Mouse (Mus musculus) embryonic facial prominence, embryonic 14.5 days (tissue): ENCODE measurements at regions not wholly inside any gene's neighbourhood (a gene's known extent, or its start where the extent isn't known, plus 50 kb on each side); places are given as distances from the start of the nearest gene placed in this dataset.
A peak's percentile ranks its signal among the peaks of the same experiment; 100 is the strongest.

Source experiments
- ATAC-seq: fragments of 200-750 bp; cut with Nextera tagmentation; 2 replicates; pipeline ENCODE4 v1.8.0; 2017; ENCODE audit warnings: low read depth, moderate number of reproducible peaks, moderate TSS enrichment
- DNase-seq: peaks from one replicate; pipeline ENCODE4 v3.0.0-alpha.2; 2015; ENCODE audit warnings: low spot score
- H3K27ac ChIP-seq: fragments of 300-500 bp; sonication (generic); replicated peaks from 2 replicates; pipeline ENCODE4 v1.5.1; 2014; ENCODE audit warnings: low read depth, mild to moderate bottlenecking, low read length, moderate library complexity
- H3K27me3 ChIP-seq: fragments of 300-500 bp; sonication (generic); replicated peaks from 2 replicates; pipeline ENCODE4 v1.6.1; 2014; ENCODE audit warnings: low read length; ENCODE audit not compliant: control insufficient read depth, insufficient read depth
- H3K36me3 ChIP-seq: fragments of 300-500 bp; sonication (generic); 2 replicates; pipeline ENCODE4 v1.6.1; 2014; ENCODE audit warnings: low read length, mixed read lengths; ENCODE audit not compliant: control insufficient read depth, insufficient read depth
- H3K4me1 ChIP-seq: fragments of 300-500 bp; sonication (generic); 2 replicates; pipeline ENCODE4 v1.6.1; 2014; ENCODE audit warnings: antibody characterized with exemption, low read length; ENCODE audit not compliant: control insufficient read depth, insufficient read depth
- H3K4me2 ChIP-seq: fragments of 300-500 bp; sonication (generic); 2 replicates; pipeline ENCODE4 v1.6.1; 2014; ENCODE audit warnings: low read depth, mild to moderate bottlenecking, low read length, moderate library complexity, mixed read lengths
- H3K4me3 ChIP-seq: fragments of 300-500 bp; sonication (generic); 2 replicates; pipeline ENCODE4 v1.5.1; 2014; ENCODE audit warnings: low read depth, mild to moderate bottlenecking, low read length
- H3K9ac ChIP-seq: fragments of 300-500 bp; sonication (generic); 2 replicates; pipeline ENCODE4 v1.6.1; 2014; ENCODE audit warnings: low read depth, mild to moderate bottlenecking, low read length, moderate library complexity, mixed read lengths
- H3K9me3 ChIP-seq: fragments of 300-500 bp; sonication (generic); 2 replicates; pipeline ENCODE4 v1.6.1; 2016; ENCODE audit warnings: low read length; ENCODE audit not compliant: control insufficient read depth
- WGBS: fragments of 180-500 bp; shearing (Covaris S2); extraction: QIAGEN DNeasy Blood & Tissue Kit; methylation state at CpG from one replicate; pipeline ENCODE4 v1.1.7; 2014; 5-methylcytosine and 5-hydroxymethylcytosine counted together

DNA sequence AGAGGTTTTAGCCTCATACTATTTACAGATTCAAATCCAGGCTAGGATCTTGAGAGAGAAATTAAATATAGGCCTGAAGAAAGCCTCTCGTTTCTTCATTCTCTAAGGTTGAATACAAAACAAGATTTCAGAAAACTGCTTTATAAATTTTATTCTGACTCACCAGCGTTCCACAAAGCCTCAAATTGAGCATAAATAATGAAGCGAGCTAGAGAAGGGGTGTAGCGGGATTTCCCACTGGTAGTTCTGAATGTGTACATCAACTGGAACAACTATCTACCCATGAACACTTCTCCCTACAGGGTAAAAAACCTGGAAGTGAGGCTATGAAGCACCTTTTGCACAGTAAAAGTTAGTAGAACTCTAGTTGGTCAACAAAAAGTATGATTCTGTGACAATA, 72.3 kb upstream of the Adam34 start:
- no peak for ATAC-seq
- Histone ChIP-seq H3K4me2 (no peak overlapping the region), H3K9ac (no peak overlapping the region), H3K27ac (no peak overlapping the region), H3K4me1 (no peaks in the 10 kb centered on the region), H3K4me3 (no peak overlapping the region), H3K36me3 (no peaks in the 10 kb centered on the region), H3K9me3 (no peaks in the 10 kb centered on the region), H3K27me3 (no peaks in the 10 kb centered on the region)
- DNase-seq = peak; percentile 0
- 77% methylated on average over 4 of the region's 4 CpGs for WGBS
